Mouse (Mus musculus) embryo, embryonic 9.5 days (tissue): ENCODE data around the gene Rora.

Experiments used
- DNase-seq: peaks from one replicate; pipeline ENCODE4 v3.0.0-alpha.2; 2017; ENCODE audit errors: extremely low spot score

Gene Rora

DNA sequence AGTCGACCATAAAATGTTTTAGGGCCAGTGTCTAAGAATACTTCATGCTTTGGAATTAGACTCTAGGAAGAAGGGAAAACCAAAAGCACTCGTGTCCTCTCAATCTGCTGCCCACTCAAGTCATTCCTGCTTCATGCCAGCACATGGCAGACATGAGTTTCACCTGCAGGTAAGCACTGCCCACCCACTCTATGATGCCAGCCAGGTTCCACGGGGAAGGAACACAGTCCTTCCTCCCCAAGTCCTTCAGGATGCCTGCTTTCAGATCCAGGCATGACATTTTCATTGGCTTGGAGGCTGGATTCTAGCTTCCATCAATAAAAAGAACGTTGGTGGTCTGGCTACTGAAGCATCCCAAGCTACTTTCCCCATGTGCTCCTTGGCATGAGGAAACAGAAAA is 166.4 kb downstream of the Rora start:
- no peak for DNase-seq

DNA sequence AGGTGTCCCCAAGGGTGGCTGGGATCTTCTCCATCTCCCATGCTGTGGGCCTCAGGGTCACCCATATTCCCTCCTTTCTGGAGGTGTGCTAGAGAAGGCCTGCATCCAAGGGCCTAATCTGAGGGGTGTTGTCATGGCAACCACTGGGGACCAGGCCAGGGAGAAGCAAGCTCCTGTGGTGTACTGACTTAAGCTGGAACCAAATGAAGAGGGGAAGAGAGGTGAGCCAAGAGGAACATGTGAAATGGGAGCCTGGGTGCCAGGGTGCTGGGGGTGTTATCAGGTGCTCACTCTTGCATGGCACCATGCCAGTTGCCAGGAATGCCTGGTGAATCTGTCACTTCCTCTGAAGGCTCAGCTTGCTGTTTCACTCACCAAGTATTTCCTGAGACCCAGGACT is 166.9 kb downstream of the Rora start:
- DNase-seq = no peak

DNA sequence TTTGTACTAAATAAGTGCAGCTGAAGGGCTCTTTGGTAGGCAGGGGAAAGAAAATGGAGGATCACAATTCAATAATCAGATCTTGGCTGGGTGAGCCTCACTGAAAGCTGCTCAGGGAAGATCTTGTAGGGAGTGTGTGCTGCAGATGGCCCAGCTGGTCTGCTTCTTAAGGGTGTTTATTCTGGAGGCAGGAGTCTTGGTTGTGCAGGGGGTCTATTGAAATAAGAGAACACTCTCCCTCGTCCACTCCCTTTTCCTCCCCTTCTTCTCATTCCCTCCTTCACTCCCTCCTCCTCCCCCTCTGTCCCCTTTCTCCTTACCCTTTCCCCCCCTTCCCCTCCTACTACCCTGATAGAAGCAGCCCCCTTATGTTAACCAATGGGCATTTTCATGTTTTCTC is 167.8 kb downstream of the Rora start:
- DNase-seq = no peak

DNA sequence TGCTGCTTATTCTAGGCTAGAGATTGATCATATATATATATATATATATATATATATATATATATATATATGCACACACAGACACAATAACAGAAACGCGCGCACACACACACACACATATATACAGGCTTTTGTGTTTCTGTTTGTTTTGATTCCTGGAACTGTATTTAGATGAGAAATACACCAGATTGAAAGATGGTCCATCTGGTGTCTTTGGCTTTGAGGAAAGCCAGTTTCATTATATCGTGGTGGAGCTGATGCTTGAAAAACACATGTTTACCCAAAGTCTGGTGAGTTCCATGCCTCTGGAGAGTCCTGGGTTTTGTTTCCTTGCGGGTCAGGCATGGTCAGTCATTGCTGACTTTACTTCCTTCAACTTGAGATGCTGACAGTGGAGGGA is 169.7 kb downstream of the Rora start:
- no peak for DNase-seq

DNA sequence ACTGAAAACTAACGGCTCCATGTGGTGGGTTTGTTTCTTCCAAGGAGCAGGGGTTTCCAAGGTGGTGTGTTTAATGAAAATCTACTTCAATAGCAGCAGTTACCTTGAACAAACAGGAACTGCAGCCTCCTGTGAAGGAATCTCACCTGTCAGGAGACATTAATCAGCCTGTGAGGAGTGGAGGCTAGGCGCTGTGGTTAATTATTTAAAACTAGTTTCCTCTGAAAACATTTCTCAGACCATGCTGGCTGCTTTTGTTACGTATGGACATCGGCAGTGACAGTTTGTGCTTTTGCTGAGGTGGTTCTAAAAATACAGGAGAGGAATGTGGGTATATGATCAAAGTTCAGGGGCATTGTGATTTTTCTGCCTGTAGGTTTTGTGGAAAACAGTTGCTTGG is 171.5 kb downstream of the Rora start:
- no peak for DNase-seq

DNA sequence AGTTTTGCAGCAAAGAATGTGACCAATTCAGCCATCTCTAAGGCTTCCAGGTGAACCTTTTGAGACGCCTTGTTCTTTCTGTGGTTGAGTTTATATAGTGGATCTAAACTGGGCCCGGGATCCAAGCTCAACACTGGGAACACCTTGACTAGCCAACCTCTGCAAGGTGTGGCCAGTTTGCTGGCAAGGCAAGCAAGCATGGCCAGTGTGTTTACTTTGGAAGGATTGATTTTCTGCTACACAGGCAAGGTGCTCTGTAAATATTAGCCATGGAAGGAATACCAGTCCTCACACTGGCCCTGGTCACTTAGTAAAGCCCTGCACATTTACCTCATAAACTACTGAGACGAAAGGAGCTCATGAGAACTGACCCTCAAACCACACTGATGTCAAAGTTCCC is 172.3 kb downstream of the Rora start:
- DNase-seq = no peak

DNA sequence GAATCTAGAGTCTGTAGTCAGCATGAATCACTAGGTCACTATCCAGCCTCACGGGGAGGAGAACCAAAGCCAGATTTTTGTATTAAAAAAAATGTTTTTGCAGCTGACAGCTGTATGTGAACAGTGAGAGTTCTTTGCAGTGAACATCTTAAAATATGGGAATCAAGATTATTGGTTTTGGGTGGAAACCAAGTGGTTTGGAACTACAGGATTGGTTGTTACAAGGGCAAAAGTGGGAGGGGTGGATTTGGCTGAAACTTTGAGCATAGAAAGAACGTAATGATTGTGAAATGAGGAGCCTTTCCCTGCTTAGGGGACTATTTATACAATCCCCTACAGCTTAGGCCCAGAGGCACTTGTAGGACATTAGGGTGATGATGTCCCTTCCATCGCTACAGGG is 173.9 kb downstream of the Rora start:
- no peak for DNase-seq

DNA sequence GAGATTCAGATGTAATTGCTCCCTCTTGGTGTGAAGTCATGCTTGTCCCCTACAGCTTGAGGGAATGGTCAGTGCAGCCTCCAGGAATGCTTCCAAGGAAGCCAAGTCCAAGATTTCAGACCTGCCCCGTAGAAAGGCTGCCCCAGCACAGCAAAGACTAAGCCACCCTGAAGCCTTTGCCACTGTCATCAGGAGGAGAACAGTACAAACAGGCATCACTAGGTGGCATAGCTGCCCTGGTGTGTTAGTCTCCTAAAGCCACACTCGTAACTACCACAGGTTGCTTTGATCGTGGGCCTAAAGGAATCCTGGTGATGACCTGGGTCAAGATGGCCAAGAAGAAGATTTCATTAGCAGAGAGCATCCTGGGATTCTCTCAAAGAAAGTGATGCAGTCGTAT is 176.3 kb downstream of the Rora start:
- no peak for DNase-seq

DNA sequence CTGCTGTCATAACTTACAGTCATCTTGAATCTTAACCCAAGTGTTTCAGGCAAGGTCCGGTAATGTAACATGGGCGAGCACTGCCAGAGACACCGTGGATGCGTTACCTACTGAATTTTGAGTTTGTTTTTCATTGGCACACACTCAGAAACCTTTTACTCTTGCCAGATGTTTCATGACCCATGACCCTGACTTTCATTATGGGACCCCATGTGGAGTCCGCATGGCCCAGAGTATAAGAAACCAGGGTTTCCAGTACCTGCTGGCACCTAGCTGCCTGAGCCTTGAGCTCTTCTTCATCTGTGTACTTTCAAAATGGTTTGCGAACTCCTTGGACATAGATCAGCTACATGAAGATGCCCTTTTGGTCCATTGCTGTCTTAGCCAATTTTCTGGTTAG is 179.7 kb downstream of the Rora start:
- DNase-seq = no peak

DNA sequence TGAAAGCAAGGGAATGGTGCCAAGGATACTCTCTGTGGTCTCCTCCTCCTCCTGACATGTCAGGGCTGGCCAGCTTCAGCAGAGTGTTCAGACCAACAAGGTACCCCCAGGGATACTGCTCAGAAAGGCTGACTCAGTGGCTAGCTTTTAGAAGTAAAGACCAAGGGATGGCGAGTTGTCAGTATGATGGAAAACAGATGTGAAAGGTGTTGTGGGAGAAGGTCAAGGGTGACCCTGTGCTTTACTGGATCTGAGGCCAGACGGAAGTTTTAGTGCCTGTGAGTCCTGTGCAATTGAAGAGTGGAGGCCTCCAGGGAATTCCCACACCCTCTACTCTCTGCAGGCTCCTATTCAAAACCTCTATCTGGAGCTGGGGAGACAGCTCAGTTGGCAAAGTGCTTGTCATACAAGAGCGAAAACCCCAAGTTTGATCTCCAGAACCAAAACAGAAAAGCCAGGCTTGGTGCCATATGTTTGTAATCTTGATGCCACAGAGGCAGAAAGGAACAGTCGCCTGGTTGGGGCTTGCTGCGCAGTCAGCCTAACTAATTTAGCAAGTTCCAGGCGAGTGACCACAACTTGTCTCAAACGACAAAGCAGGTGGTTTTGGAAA is 181.6 kb downstream of the Rora start:
- peak; percentile 22 for DNase-seq

DNA sequence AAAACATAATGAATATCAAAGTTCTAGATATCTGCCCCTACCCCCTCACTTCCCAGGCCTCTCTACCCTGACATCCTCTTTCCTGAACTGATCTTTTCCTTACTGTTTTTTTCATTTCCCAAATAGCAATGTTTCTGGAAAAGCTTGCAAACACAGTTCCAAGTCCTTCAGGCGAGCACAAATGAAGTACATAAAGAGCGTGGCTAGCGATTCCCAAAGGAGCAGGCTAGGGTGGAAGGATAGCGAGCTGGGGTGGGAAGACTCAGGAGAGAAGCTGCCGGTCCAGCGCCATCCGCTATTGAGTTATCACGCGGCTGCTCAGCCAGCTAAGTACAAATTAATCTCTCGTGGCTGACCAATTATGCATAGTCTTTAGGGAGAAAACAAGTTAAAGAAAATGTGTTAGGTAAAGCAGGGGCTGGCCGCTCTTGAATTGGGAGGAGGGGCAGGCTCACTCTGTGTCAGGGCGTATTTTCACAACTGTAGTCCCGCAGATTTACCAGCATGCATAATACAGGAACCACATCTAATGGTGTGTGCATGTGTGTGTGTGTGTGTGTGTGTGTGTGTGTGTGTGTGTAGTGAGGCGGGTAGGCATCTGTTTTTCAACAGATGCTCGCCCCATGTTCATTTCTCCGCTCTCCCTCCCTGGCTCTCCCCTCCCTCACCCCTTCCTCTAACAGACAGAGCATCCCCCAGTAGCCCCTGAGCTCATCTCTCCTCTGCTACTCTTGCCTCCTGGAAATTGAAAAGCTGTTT is 188.7 kb downstream of the Rora start:
- DNase-seq = no peak

DNA sequence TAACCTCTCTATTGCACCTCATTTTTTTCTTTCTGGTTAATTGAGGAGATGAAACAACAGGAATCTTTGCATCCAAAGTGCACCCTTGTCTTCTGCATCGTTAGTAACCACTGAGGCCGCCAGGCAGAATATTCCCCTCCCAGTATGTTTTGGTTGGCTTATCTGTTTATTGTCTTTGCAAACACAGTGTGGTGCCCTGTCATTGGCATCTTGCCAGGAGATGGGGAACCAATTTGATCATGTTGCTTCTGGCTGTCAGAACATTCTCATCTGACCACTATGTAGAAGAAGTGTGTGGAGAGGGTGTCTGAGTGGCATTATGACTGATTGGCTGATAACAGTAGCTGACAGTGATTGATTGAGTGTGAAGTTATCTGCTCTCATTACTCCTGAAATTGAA is 192.0 kb downstream of the Rora start:
- DNase-seq = no peak

DNA sequence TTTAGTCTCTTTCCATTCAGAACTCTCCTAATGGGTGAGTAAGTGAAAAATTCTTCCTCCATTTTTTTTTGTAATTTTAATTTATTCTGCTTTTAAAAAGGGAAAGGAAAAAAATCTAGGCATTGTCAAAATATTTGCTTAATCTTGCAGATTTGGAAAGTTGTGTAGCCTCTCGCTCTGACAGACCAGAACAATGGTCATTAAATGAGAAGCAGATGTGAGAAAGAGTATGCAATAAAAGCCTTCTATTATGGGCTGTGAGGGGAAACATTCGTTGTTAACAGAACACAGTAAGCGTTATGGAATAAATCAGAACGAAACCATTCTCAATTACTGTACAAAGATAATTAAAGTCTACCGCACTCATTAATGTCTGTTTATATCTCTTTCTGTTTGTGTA is 196.7 kb downstream of the Rora start:
- no peak for DNase-seq

DNA sequence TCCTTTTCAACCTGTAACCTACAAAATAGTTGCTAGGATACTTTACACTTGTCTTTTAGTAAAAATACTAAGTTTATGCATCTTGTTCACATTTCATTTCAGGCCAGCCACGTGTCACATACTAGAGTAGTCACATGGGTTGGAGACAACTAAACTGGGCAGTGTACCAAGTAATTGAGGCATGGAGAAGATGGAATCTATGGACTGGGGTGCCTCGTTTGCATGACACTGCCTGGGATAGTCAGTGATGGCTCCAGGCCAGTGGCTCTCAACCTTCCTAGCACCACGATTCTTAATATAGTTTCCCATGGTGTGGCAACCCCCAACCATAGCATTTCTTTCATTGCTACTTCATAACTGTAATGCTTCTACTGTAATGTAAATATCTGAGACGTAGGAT is 198.6 kb downstream of the Rora start:
- no peak for DNase-seq

DNA sequence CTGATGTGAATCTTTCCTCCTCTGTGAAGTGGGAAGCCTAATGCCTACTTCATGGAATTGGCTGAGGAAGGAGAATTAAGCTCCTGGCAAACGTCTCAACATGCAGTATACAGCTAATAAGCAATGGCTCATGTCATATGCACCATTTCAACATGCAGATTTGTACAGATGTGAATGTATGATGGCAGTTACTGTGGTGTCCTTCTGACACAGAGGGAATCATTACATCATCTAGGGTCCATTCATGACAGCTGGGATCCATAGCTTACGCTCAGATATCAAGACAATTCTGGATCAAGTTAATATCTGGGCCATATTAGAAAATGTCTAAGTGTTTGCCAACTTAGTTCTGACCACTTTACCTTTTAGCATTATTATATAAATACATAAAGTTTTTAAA is 199.3 kb downstream of the Rora start:
- no peak for DNase-seq

DNA sequence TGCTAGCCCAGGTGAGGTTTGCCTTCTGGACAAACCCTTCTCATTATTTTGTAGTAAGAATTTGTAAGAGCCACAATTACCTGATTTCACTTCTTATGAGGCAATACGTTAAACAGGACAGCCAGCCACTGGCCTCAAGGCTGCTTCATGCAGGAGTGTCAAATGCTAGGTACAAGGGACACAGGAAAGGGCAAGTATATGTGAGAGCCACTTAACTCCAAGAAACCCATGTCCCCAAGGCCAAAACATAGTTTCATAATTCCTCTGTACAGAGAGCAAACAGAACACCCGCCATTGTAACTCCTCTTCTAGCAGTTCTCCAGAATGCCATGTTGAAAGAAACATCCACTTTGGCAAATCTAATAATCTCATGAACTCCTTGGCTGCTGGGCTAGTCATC is 205.9 kb downstream of the Rora start:
- no peak for DNase-seq

DNA sequence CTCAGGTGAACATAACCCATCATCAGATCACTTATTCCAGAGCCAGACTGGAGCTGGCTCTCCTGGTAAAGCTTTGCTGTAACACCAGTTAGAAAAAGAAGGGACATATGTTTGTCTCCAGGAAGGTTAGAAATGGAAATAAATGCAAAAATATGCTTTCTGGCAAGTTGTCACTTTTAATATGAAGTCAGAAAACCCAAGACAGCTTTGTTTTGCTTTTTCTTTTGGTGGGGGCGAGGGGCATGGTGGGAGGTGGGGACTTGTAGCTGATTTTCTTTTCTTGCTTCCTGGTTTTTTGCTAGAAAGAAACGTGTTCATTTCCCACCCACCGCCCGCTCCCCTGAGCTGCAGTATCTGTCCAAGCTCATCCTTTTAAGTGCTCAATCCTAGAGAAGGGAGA is 212.7 kb downstream of the Rora start:
- DNase-seq = no peak

DNA sequence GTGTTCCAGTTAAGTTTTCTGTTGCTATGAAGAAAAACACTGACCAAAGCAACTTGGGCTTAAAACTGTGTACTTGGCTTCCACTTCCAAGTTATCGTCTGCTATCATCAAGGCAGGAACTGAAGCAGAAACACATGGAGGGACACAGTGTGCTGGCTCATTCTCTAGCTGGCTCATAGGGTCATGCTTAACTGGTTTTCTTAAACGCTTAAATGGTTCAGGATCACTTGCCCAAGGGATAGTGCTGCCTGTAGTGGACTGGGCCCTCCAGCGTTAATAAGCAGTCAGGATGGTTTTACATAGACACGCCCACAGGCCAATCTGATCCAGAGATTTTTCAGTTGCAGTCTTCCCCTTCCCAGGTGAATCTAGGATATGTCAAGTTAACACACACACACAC is 220.3 kb downstream of the Rora start:
- no peak for DNase-seq

DNA sequence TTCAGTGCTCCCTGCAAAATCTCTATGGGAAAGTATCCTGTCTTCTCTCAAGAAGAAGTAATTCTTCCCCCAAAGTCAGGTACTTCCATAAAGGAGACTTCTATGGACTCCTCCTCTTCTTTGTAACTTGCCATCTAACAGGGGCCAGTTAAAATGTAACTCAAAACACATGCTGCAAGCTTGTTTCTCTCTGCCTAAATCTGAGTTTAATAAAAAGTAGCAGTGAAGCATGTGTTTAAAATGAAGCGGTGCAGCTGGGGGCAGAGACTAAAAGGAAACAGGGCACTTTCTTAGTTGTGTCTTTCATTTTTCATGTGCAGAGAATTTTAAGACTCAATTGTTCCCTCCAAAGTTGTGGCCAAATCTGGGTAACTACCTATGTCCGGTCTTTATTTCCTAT is 221.0 kb downstream of the Rora start:
- DNase-seq = no peak

DNA sequence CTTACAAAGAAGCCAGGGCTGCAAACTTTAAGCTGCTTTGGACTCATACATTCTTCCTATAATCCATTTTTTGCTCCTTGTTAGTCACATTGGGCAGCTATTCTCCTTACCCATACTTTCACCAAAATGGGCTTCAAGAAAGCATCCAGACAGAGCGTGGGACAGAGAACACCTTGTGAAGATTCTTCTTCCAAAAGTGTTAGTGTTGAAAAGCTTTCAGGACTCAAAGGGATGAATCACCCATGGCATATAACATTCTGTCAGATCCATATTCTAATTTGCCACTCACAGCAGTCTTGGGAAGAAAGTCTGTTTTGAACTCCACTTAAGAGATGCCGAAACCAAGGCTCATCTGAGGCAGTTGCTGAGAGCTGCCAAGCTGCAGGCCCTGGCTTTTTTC is 222.2 kb downstream of the Rora start:
- DNase-seq = no peak

DNA sequence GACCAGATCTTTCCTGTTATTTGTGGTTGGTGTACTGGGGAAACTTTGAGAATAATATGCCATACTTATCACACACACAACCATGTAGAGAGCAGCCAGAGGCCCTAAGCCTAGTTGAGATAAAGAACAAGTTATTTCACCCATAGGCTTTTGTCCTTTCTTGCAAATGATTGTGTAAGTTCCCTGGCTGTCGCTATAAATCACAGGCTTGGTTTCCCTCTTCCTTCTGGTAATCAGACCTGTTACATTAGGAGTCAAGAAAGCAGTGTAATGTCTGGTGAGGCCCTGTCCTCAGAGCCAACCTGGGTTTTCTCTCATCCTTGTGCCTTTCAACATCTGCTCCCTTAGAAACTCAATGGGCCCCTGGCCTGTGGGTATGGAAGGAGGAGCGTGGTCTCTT is 222.7 kb downstream of the Rora start:
- DNase-seq = no peak

DNA sequence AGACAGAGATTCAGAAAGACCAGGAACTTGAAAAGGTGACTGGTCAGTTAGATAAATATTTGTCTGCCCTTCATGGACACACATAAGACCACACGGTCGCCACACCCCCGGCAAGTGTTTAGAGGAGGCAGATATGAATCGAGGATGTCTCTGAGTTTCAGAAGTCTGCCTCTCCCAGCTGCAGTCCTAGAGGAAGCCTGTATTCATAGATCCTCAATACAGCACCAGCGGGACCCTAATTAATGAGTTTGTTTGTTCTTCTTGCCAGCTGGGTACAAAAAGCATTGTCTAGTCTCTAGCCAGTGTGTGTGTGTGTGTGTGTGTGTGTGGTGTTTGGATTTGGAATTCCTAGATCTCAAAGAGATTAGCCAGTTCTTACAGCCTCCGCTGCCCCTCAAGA is 228.3 kb downstream of the Rora start:
- peak; percentile 16 for DNase-seq

DNA sequence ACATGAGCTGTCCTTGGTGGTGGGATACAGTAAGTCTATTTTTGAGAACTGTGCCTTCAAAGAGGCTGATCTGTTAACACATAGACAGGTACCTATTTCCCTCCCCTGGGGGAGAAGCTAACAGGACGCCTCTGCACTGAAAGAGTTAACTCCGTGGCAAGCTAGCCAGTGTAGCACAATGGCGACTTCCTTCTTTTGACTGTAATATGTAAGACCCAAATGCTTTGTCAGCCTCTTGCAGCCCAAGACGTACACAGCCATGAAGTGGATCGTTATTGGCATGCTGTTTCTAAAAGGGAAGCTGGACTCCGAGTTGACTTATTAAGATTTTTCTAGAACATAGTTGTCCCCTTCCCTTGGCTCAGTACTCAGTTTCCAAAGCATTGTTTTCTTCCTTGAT is 229.4 kb downstream of the Rora start:
- DNase-seq = no peak

DNA sequence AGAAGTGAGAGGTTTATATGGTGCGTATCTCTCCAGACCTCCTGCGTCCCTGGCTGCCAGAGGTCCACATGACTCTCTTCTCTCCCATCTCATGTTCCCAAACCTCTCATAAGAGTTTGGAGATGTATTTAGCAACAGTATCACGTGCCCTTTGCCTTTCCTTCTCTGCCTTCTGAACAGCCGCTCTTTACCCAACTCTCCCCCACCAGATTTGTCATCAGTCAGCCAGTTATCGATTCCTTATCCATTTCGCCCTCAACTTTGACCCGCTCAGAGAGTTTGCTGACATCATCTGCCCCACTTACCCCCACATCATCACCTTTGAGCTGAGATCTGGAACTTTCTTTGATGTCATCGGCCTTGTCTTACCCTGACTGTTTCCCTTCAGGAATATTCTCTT is 230.1 kb downstream of the Rora start:
- no peak for DNase-seq
